ENCODE assay signal across 10 mouse cellular contexts in genomic region chr5:15498774-15499400, GRCm38 (mm10). TPM values are rescaled to one million over a fixed set of nuclear protein-coding genes. Genes with fewer than 3 reads are reported as not detected.
DNase-seq lines count a peak whose midpoint lies in the region; ATAC-seq and TF ChIP-seq lines count a peak whose summit lies in the region.
"Not testable (repeated sequence)": the region's sequence is repeated elsewhere in the genome, so short reads cannot be mapped to it uniquely, and the experiment has no call there.
"Had no signal": no experiment of that assay in that cellular context is flagged by ENCODE, and none has a peak within 500 bp of the region (broad histone marks: within the 10 kb centered on the region; RNA-seq: fewer than 3 reads in every experiment).

No protein-coding gene starts in this region.

- TF ChIP-seq POLR2A in limb, embryonic 14.5 days (IDR thresholded peaks at IDR 0.05; ENCODE audit: borderline replicate concordance, extremely low read depth, insufficient read depth, insufficient read length): not testable (repeated sequence)

- not testable (repeated sequence) for H3K4me3 ChIP-seq in hindbrain, embryonic 14.5 days (replicated peaks; ENCODE audit: low read length); limb, embryonic 14.5 days (replicated peaks; ENCODE audit: low read length)

- WGBS in hindbrain, embryonic 14.5 days: 40% methylated on average over 5 of the region's 5 CpGs
- WGBS in limb, embryonic 14.5 days: 37% methylated on average over 5 of the region's 5 CpGs

- peaks cover 23% of the 10 kb centered on the region for H3K9me3 ChIP-seq in hindbrain, embryonic 14.5 days (ENCODE audit: control insufficient read depth, low read length)
- H3K9me3 ChIP-seq in limb, embryonic 14.5 days (ENCODE audit: control insufficient read depth, low read length): not testable (repeated sequence)

- not testable (repeated sequence) for H3K27me3 ChIP-seq in hindbrain, embryonic 14.5 days (ENCODE audit: control insufficient read depth, insufficient read depth, low read length); limb, embryonic 14.5 days (ENCODE audit: control insufficient read depth, insufficient read depth, low read length)

- H3K36me3 ChIP-seq in hindbrain, embryonic 14.5 days (replicated peaks; ENCODE audit: control insufficient read depth, insufficient read depth); limb, embryonic 14.5 days (ENCODE audit: control insufficient read depth, insufficient read depth, low read length): not testable (repeated sequence)

- H3K27ac ChIP-seq in hindbrain, embryonic 14.5 days; limb, embryonic 14.5 days (replicated peaks; ENCODE audit: low read depth, low read length): not testable (repeated sequence)

- H3K9ac ChIP-seq in hindbrain, embryonic 14.5 days; limb, embryonic 14.5 days (ENCODE audit: low read depth, low read length, severe bottlenecking): not testable (repeated sequence)

- H3K4me2 ChIP-seq in hindbrain, embryonic 14.5 days (replicated peaks); limb, embryonic 14.5 days (replicated peaks; ENCODE audit: low read depth, low read length, severe bottlenecking): not testable (repeated sequence)

- not testable (repeated sequence) for H3K4me1 ChIP-seq in hindbrain, embryonic 14.5 days (replicated peaks; ENCODE audit: control insufficient read depth, insufficient read depth, low read length); limb, embryonic 14.5 days (ENCODE audit: control insufficient read depth, insufficient read depth, low read length)

- DNase-seq in 416B (ENCODE audit: low read depth): peak; percentile 23
- peak; percentile 11 to 13 for DNase-seq in cerebellum, adult 18-20 months
- DNase-seq in gastrocnemius, postnatal 10 days: peak; percentile 50
- not testable (repeated sequence) for DNase-seq in hindbrain, embryonic 14.5 days (ENCODE audit: low spot score); limb, embryonic 14.5 days (ENCODE audit: low spot score)
- peak; percentile 43 to 62 for DNase-seq in kidney, postnatal 25 days
- DNase-seq in lung, postnatal 36 days: peak; percentile 29
- peak; percentile 11 for DNase-seq in right cerebral cortex, postnatal 4 days

- ATAC-seq in hindbrain, embryonic 14.5 days (ENCODE audit: low FRiP score): peak; percentile 80; the same call in 1 of the 2 replicates
- peak; percentile 75; the same call in 1 of the 2 replicates for ATAC-seq in limb, embryonic 14.5 days (ENCODE audit: low FRiP score, low read depth)

RNA-seq across cellular contexts. Expression of gene Gm21149, which starts 22.6 kb away (rescaled TPM):
- total RNA-seq in gastrocnemius, postnatal 10 days (2021): not detected
- not detected in 2 replicates for polyA plus RNA-seq in hindbrain, embryonic 14.5 days (2014; fragmentation: Nextera tagmentation; extraction: Ambion mirVana)
- not detected in 2 replicates for polyA plus RNA-seq in limb, embryonic 14.5 days (2012; rRNA removed)
- not detected in 2 replicates for polyA plus RNA-seq in limb, embryonic 14.5 days (2014; fragmentation: Nextera tagmentation; extraction: Ambion mirVana)
- total RNA-seq: left cerebral cortex, postnatal 25 days had no signal
- polyA plus RNA-seq: myocyte had no signal

RNA-seq across cellular contexts. Expression of gene Gm21190, which starts 30.1 kb away (rescaled TPM):
- not detected for total RNA-seq in gastrocnemius, postnatal 10 days (2021)
- polyA plus RNA-seq in hindbrain, embryonic 14.5 days (2014; fragmentation: Nextera tagmentation; extraction: Ambion mirVana): not detected in 2 replicates
- polyA plus RNA-seq in limb, embryonic 14.5 days (2012; rRNA removed): not detected in 2 replicates
- polyA plus RNA-seq in limb, embryonic 14.5 days (2014; fragmentation: Nextera tagmentation; extraction: Ambion mirVana): not detected in 2 replicates
- total RNA-seq: left cerebral cortex, postnatal 25 days had no signal
- polyA plus RNA-seq: myocyte had no signal
